Mouse (Mus musculus) forebrain, embryonic 12.5 days (tissue): ENCODE measurements around the gene Pabpn1l. TPM values are rescaled to one million over a fixed set of nuclear protein-coding genes. Genes with fewer than 3 reads are reported as not detected.

Experiments
- ATAC-seq: fragments of 200-750 bp; cut with Nextera tagmentation; 2 replicates; pipeline ENCODE4 v1.8.0; 2017; ENCODE audit warnings: moderate TSS enrichment; ENCODE audit not compliant: low FRiP score
- H3K27ac ChIP-seq: fragments of 300-500 bp; sonication (generic); 2 replicates; pipeline ENCODE4 v1.5.1; 2016; ENCODE audit warnings: mild to moderate bottlenecking
- H3K27me3 ChIP-seq: fragments of 300-500 bp; sonication (generic); 2 replicates; pipeline ENCODE4 v1.6.1; 2016; ENCODE audit warnings: mild to moderate bottlenecking
- H3K36me3 ChIP-seq: fragments of 300-500 bp; sonication (generic); replicated peaks from 2 replicates; pipeline ENCODE4 v1.6.1; 2016; ENCODE audit warnings: mild to moderate bottlenecking
- H3K4me1 ChIP-seq: fragments of 300-500 bp; sonication (generic); 2 replicates; pipeline ENCODE4 v1.6.1; 2016
- H3K4me2 ChIP-seq: fragments of 300-500 bp; sonication (generic); 2 replicates; pipeline ENCODE4 v1.6.1; 2016; ENCODE audit warnings: mild to moderate bottlenecking, moderate library complexity
- H3K4me3 ChIP-seq: fragments of 300-500 bp; sonication (generic); replicated peaks from 2 replicates; pipeline ENCODE4 v1.5.1; 2016; ENCODE audit warnings: mild to moderate bottlenecking
- H3K9ac ChIP-seq: fragments of 300-500 bp; sonication (generic); 2 replicates; pipeline ENCODE4 v1.6.1; 2016; ENCODE audit warnings: mild to moderate bottlenecking
- H3K9me3 ChIP-seq: fragments of 300-500 bp; sonication (generic); 2 replicates; pipeline ENCODE4 v1.6.1; 2016
- WGBS: fragments of 180-500 bp; shearing (Covaris S2); methylation state at CpG from one replicate; pipeline ENCODE4 v1.1.7; 2016; 5-methylcytosine and 5-hydroxymethylcytosine counted together
- microRNA-seq: library from miRNA; unstranded; fragments of <30 nt; microRNA quantifications from one replicate; pipeline ENCODE4, GENCODE M21; 2017
- polyA plus RNA-seq: library from polyadenylated mRNA; unstranded; fragments of >200 nt; fragmentation: Nextera tagmentation; extraction: Ambion mirVana; gene quantifications from 2 replicates; pipeline ENCODE4 v1.2.1, GENCODE M21; 2016

Pabpn1l gene
- polyA plus RNA-seq, 1 experiment from 2014 or later: not detected

DNA sequence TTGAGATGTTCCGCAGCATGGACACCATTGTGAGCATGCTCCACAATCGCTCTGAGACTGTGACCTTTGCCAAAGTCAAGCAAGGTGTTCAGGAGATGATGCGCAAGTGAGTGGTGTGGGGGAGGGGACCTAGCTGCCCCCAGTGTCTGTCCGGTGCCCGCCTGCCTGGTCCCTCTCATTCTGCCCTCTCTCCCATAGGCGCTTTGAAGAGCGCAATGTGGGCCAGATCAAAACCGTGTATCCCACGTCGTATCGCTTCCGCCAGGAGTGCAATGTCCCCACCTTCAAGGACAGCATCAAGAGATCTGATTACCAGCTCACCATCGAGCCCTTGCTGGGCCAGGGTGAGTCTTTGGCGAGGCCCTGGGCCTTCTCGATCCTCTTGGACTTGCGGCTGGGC is 52.5 kb downstream of the Pabpn1l start:
- H3K9ac ChIP-seq: no peak overlapping the region
- no peaks in the 10 kb centered on the region for H3K27me3 ChIP-seq
- peak overlapping the region; percentile 81 for H3K4me2 ChIP-seq
- WGBS: 95% methylated on average over 16 of the region's 16 CpGs
- no peaks in the 10 kb centered on the region for H3K9me3 ChIP-seq
- no peak overlapping the region for H3K27ac ChIP-seq
- H3K4me1 ChIP-seq: peaks cover 47% of the 10 kb centered on the region
- ATAC-seq: no peak
- H3K36me3 ChIP-seq: peaks cover 55% of the 10 kb centered on the region
- no peak overlapping the region; the same call in 1 of the 2 replicates for H3K4me3 ChIP-seq

Small RNA genes within 50 kb of the gene (microRNA-seq; reads per million reads assigned to microRNA genes)
- not detected for gene Mir6396

Other genes with a start within 250 kb of the Pabpn1l start
- 71.8 and 75.5 TPM in 2 replicates for gene Zc3h18, start 246.1 kb downstream of the Pabpn1l start, polyA plus RNA-seq
- gene Il17c, start 200.7 kb downstream of the Pabpn1l start, polyA plus RNA-seq: not detected in 2 replicates
- gene Cyba, start 189.8 kb downstream of the Pabpn1l start, polyA plus RNA-seq: 37.8 and 42.6 TPM in 2 replicates
- 39.3 and 42.6 TPM in 2 replicates for gene Mvd, start 179.3 kb downstream of the Pabpn1l start, polyA plus RNA-seq
- gene Snai3, start 162.0 kb downstream of the Pabpn1l start, polyA plus RNA-seq: 0.15 TPM in 1 of 2 replicates, not detected in the other
- 35.1 and 35.4 TPM in 2 replicates for gene Rnf166, start 146.7 kb downstream of the Pabpn1l start, polyA plus RNA-seq
- 79.6 and 83.2 TPM in 2 replicates for gene Ctu2, start 146.6 kb downstream of the Pabpn1l start, polyA plus RNA-seq
- 4.7 and 4.9 TPM in 2 replicates for gene Piezo1, start 71.4 kb downstream of the Pabpn1l start, polyA plus RNA-seq
- 43.7 and 46.0 TPM in 2 replicates for gene Cdt1, start 54.7 kb downstream of the Pabpn1l start, polyA plus RNA-seq
- 170 and 188 TPM in 2 replicates for gene Aprt, start 45.8 kb downstream of the Pabpn1l start, polyA plus RNA-seq
- gene Galns, start 11.3 kb downstream of the Pabpn1l start, polyA plus RNA-seq: 4.2 and 5.0 TPM in 2 replicates
- 42.2 and 44.2 TPM in 2 replicates for gene Trappc2l, start 11.1 kb downstream of the Pabpn1l start, polyA plus RNA-seq
- gene Cbfa2t3, start 76.4 kb upstream of the Pabpn1l start, polyA plus RNA-seq: 12.2 and 12.4 TPM in 2 replicates
- gene Acsf3, start 152.7 kb upstream of the Pabpn1l start, polyA plus RNA-seq: 16.1 and 17.3 TPM in 2 replicates
- 0.51 and 0.73 TPM in 2 replicates for gene Cdh15, start 225.2 kb upstream of the Pabpn1l start, polyA plus RNA-seq